In the genomic region with DNA sequence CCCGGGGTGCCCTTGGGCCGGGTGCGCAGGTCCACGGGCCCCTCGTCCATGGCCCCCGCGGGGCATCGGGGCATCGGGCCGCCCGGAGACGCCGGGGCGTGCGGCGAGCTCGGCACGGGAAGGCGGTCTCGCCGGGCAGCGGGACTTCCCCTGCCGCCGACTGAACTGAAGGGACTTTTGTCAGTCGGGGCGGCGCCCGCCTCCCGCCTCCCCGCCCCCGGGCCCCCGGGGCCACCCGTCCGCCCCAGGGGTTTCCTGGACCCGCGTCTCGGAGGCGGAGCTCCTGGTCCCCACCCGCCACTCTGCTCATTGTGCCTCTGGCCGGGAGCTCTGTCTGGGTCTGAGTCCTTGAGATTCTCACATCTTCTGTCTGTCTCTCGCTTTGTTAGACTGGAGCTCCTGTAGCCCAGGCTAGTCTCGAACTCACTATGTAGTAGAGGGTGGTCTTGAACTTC, we compare ENCODE assay signal across 8 mouse cellular contexts. TPM values are rescaled to one million over a fixed set of nuclear protein-coding genes. Genes with fewer than 3 reads are reported as not detected.
DNase-seq lines count a peak whose midpoint lies in the region; ATAC-seq and TF ChIP-seq lines count a peak whose summit lies in the region.

Bcl3 (minus strand) TSS at position 167 of the 455 bp plus-strand sequence.

- no peaks in the 10 kb centered on the region for H3K9me3 ChIP-seq in MEL (replicated peaks; ENCODE audit: insufficient read depth, low read length)
- 0 out of 2 replicates have a peak, but pooled peaks cover 2% of the 10 kb centered on the region for H3K9me3 ChIP-seq in heart, embryonic 11.5 days (replicated peaks; ENCODE audit: control insufficient read depth, low read length)
- no peaks in the 10 kb centered on the region for H3K9me3 ChIP-seq in kidney, embryonic 14.5 days (ENCODE audit: control insufficient read depth, low read length)

- H3K4me1 ChIP-seq in MEL (ENCODE audit: control insufficient read depth in 1 of 2, insufficient read depth in 2 of 2, low read length in 2 of 2), result peaks cover 4 to 19% of the 10 kb centered on the region in 2 experiments
- H3K4me1 ChIP-seq in cortical plate, adult 2 months (ENCODE audit: control insufficient read depth, insufficient read depth, low read length), result no peaks in the 10 kb centered on the region
- H3K4me1 ChIP-seq in heart, embryonic 11.5 days (ENCODE audit: control insufficient read depth, insufficient read depth, low read length), result peaks cover 16% of the 10 kb centered on the region
- H3K4me1 ChIP-seq in kidney, embryonic 14.5 days (ENCODE audit: control insufficient read depth, insufficient read depth, low read length), result peaks cover 29% of the 10 kb centered on the region
- H3K4me1 ChIP-seq in spleen, adult 2 months (ENCODE audit: control insufficient read depth, insufficient read depth, insufficient read length), result peaks cover 50% of the 10 kb centered on the region

- H3K9ac ChIP-seq in MEL (ENCODE audit: control insufficient read depth, low read depth, low read length, poor library complexity, severe bottlenecking), result peak within 1 kb of the TSS; percentile 76
- H3K9ac ChIP-seq in heart, embryonic 11.5 days (ENCODE audit: low read depth, low read length), result peak within 1 kb of the TSS; percentile 78
- H3K9ac ChIP-seq in kidney, embryonic 14.5 days (ENCODE audit: low read depth, low read length), result peak within 1 kb of the TSS; percentile 70

- TF ChIP-seq RAD21 in MEL (IDR thresholded peaks at IDR 0.05; ENCODE audit: low read depth, low read length), result no peak

- H3K27ac ChIP-seq in MEL (ENCODE audit: control insufficient read depth, low read depth, low read length), result peak within 1 kb of the TSS; percentile 78
- 0 out of 2 replicates have a peak within 1 kb of the TSS, but pooled peaks have one; percentile 10 for H3K27ac ChIP-seq in cortical plate, adult 2 months (ENCODE audit: insufficient read depth, low read length)
- 0 out of 2 replicates have a peak within 1 kb of the TSS, but pooled peaks have one; percentile 47 for H3K27ac ChIP-seq in heart, embryonic 11.5 days (ENCODE audit: low read depth, low read length)
- H3K27ac ChIP-seq in kidney, embryonic 14.5 days (ENCODE audit: low read depth, low read length), result peak within 1 kb of the TSS; percentile 88
- peak within 1 kb of the TSS; percentile 81 for H3K27ac ChIP-seq in spleen, adult 2 months (ENCODE audit: insufficient read depth, low read length)

- TF ChIP-seq POLR2A in MEL (IDR thresholded peaks at IDR 0.05; ENCODE audit: control insufficient read depth in 1 of 2, insufficient read depth in 1 of 2, low read depth in 1 of 2, low read length in 2 of 2, poor library complexity in 1 of 2), result peak in 1 of 2 experiments; percentile 55; a peak in 2 of 4 replicates
- TF ChIP-seq POLR2A in cortical plate, adult 2 months (IDR thresholded peaks at IDR 0.05; ENCODE audit: extremely low read depth, insufficient read depth, low read length), result no peak
- no peak; the same call in none of the 2 replicates for TF ChIP-seq POLR2A in spleen, adult 2 months (IDR thresholded peaks at IDR 0.05; ENCODE audit: low read depth, low read length)

- H3K36me3 ChIP-seq in MEL (ENCODE audit: control insufficient read depth in 1 of 2, insufficient read depth in 2 of 2, low read length in 2 of 2), result peaks cover 0 to 10% of the 10 kb centered on the region in 2 experiments; a peak in 2 of 4 replicates
- no peaks in the 10 kb centered on the region for H3K36me3 ChIP-seq in heart, embryonic 11.5 days (ENCODE audit: control insufficient read depth, insufficient read depth, low read length)
- no peaks in the 10 kb centered on the region for H3K36me3 ChIP-seq in kidney, embryonic 14.5 days (ENCODE audit: control insufficient read depth, insufficient read depth, low read length)
- 0 out of 2 replicates have a peak, but pooled peaks cover 2% of the 10 kb centered on the region for H3K36me3 ChIP-seq in spleen, adult 2 months (ENCODE audit: control insufficient read depth, insufficient read depth, low read length)

- H3K4me3 ChIP-seq in MEL (ENCODE audit: control insufficient read depth in 1 of 2, insufficient read depth in 1 of 2, low read depth in 2 of 2, low read length in 2 of 2), result peak within 1 kb of the TSS; percentile 62
- H3K4me3 ChIP-seq in cortical plate, adult 2 months (ENCODE audit: insufficient read depth, low read length), result no peak within 1 kb of the TSS
- H3K4me3 ChIP-seq in heart, embryonic 11.5 days (ENCODE audit: low read depth, low read length), result peak within 1 kb of the TSS; percentile 52
- peak within 1 kb of the TSS; percentile 52 for H3K4me3 ChIP-seq in kidney, embryonic 14.5 days (ENCODE audit: low read length)
- peak within 1 kb of the TSS; percentile 65 for H3K4me3 ChIP-seq in spleen, adult 2 months (ENCODE audit: extremely low read depth, insufficient read depth, insufficient read length)

- H3K4me2 ChIP-seq in heart, embryonic 11.5 days, result peak within 1 kb of the TSS; percentile 85
- peak within 1 kb of the TSS; percentile 89 for H3K4me2 ChIP-seq in kidney, embryonic 14.5 days (replicated peaks; ENCODE audit: low read depth, low read length)

- TF ChIP-seq CTCF in MEL (IDR thresholded peaks at IDR 0.05 in 2 of 3, conservative IDR thresholded peaks at IDR 0.05 in 1 of 3; ENCODE audit: control insufficient read depth in 1 of 3, insufficient read depth in 1 of 3, low read depth in 2 of 3, low read length in 3 of 3, poor library complexity in 1 of 3, severe bottlenecking in 1 of 3), result no peak
- TF ChIP-seq CTCF in cortical plate, adult 2 months (IDR thresholded peaks at IDR 0.05; ENCODE audit: extremely low read depth, insufficient read depth, low read length), result no peak
- no peak for TF ChIP-seq CTCF in spleen, adult 2 months (IDR thresholded peaks at IDR 0.05; ENCODE audit: extremely low read depth, insufficient read depth, insufficient read length, insufficient replicate concordance)

- ATAC-seq in heart, embryonic 11.5 days (replicated peaks; ENCODE audit: insufficient number of reproducible peaks, low FRiP score, low TSS enrichment), result no peak
- no peak for ATAC-seq in kidney, embryonic 14.5 days (ENCODE audit: low FRiP score, low TSS enrichment)

- no peak for TF ChIP-seq EP300 in MEL (IDR thresholded peaks at IDR 0.05; ENCODE audit: low read depth in 1 of 2, low read length in 2 of 2)

- 2% methylated on average over 36 of the region's 42 CpGs for WGBS in heart, embryonic 11.5 days (ENCODE audit: insufficient replicate concordance)
- 2% methylated on average over 31 of the region's 42 CpGs for WGBS in kidney, embryonic 14.5 days
- WGBS in spleen, adult 2 months, result 2% methylated on average over 41 of the region's 42 CpGs

- peak; percentile 62 for DNase-seq in MEL (ENCODE audit: low read depth, low spot score)
- DNase-seq in lung, postnatal 14 days, result peak; percentile 76
- DNase-seq in spleen, adult 2 months (ENCODE audit: low read depth in 1 of 2, low spot score in 2 of 2), result peak; percentile 49 to 89
- no peak for DNase-seq in layer of hippocampus, adult 8-10 months (ENCODE audit: low spot score in 2 of 2)
- no peak for DNase-seq in layer of hippocampus, adult 18-20 months (ENCODE audit: low spot score in 2 of 2)

- no peaks in the 10 kb centered on the region; the same call in 1 of the 2 replicates for H3K79me2 ChIP-seq in MEL (ENCODE audit: control insufficient read depth, insufficient read depth, low read length, poor library complexity)

- no peaks in the 10 kb centered on the region for H3K27me3 ChIP-seq in MEL (ENCODE audit: control insufficient read depth in 1 of 2, insufficient read depth in 2 of 2, low read length in 2 of 2)
- H3K27me3 ChIP-seq in heart, embryonic 11.5 days (ENCODE audit: control insufficient read depth, insufficient read depth, low read length), result peaks cover 21% of the 10 kb centered on the region
- H3K27me3 ChIP-seq in kidney, embryonic 14.5 days (ENCODE audit: control insufficient read depth, insufficient read depth, low read length), result peaks cover 18% of the 10 kb centered on the region
- no peaks in the 10 kb centered on the region for H3K27me3 ChIP-seq in spleen, adult 2 months (ENCODE audit: control insufficient read depth, insufficient read depth, low read length)

TF ChIP-seq in MEL, 35 proteins besides CTCF, POLR2A, EP300 and RAD21:
- TF ChIP-seq NELFE (IDR thresholded peaks at IDR 0.05; ENCODE audit: low read depth, low read length) (0 out of 2 replicates have a peak, but pooled peaks have one; percentile 40), CHD2 (IDR thresholded peaks at IDR 0.05; ENCODE audit: low read length) (no peak), TCF12 (IDR thresholded peaks at IDR 0.05; ENCODE audit: low read depth, low read length) (peak; percentile 16; the same call in 1 of the 2 replicates), GABPA (IDR thresholded peaks at IDR 0.05; ENCODE audit: low read depth, low read length) (no peak)

RNA-seq across cellular contexts. Expression of gene Bcl3, which starts in this region (rescaled TPM):
- total RNA-seq in MEL (2012; rRNA removed), result 1.7 and 2.7 TPM in 2 replicates
- 1 to 10 TPM in 1 of 2 experiments, not detected in 1; 6.7 TPM for polyA plus RNA-seq in MEL (2012; ENCODE audit: insufficient read depth in 1 of 2, insufficient read length in 2 of 2, low read depth in 1 of 2, low replicate concordance in 2 of 2, missing spikeins in 1 of 2)
- 0.42 and 0.53 TPM in 2 replicates for polyA plus RNA-seq in cortical plate, adult 2 months (2012; rRNA removed)
- polyA plus RNA-seq in heart, embryonic 11.5 days (2014; fragmentation: Nextera tagmentation; extraction: Ambion mirVana), result 1.0 and 1.5 TPM in 2 replicates
- 3.5 and 4.2 TPM in 2 replicates for polyA plus RNA-seq in kidney, embryonic 14.5 days (2014; fragmentation: Nextera tagmentation; extraction: Ambion mirVana)
- polyA plus RNA-seq in spleen, adult 2 months (2012; rRNA removed), result 102 and 149 TPM in 2 replicates
- total RNA-seq in layer of hippocampus, adult 8-10 months (2022), result 10 to 100 TPM in 1 of 4 experiments, 1 to 10 TPM in 1, under 1 TPM in 2; 0.75 to 11.9 (median 2.3) TPM
- 1 to 10 TPM in 1 of 2 experiments, under 1 TPM in 1; 0.27 to 1.1 TPM for total RNA-seq in layer of hippocampus, adult 18-20 months (2021)

Comparison
In these comparisons a context has a peak if more than half of its experiments do, and no peak if none do; other contexts are left out.
1. RNA of gene Bcl3 (polyA plus RNA-seq): 102 to 149 TPM in spleen, adult 2 months; 6.7 TPM in MEL, 3.5 to 4.2 TPM in kidney, embryonic 14.5 days, 1.0 to 1.5 TPM in heart, embryonic 11.5 days and 0.42 to 0.53 TPM in cortical plate, adult 2 months; every median in the first group is over 10 times any median in the second.
2. DNase-seq: peak in MEL (single experiment), lung, postnatal 14 days (single experiment) and spleen, adult 2 months (2 of 2); none in layer of hippocampus, adult 8-10 months (0 of 2) and layer of hippocampus, adult 18-20 months (0 of 2).
3. H3K27ac ChIP-seq: peak in every context shown above with its lines; median percentile 88 in kidney, embryonic 14.5 days; 81 in spleen, adult 2 months; 78 in MEL; 47 in heart, embryonic 11.5 days; 10 in cortical plate, adult 2 months.
4. Peak in every context shown above with its lines, with median percentiles within 50 percentile points of each other: H3K9ac ChIP-seq.